Mouse (Mus musculus) brain, embryonic 18.5 days (tissue): ENCODE data around the gene Armc3.

Experiments
- DNase-seq: peaks from one replicate; pipeline ENCODE4 v3.0.0-alpha.2; 2012; ENCODE audit warnings: low read depth, low spot score

Armc3 gene

GRCm38 (mm10) chr2:19348454-19348853 is 149.4 kb downstream of the Armc3 start:
- DNase-seq, result no peak

GRCm38 (mm10) chr2:19350167-19350566 is 151.1 kb downstream of the Armc3 start:
- DNase-seq, result no peak

GRCm38 (mm10) chr2:19351615-19352253 is 152.6 kb downstream of the Armc3 start:
- no peak for DNase-seq

GRCm38 (mm10) chr2:19353158-19353557 is 154.1 kb downstream of the Armc3 start:
- DNase-seq, result no peak
